Mouse (Mus musculus) stomach, embryonic 14.5 days (tissue): ENCODE measurements around the gene Phgdh. TPM values are rescaled to one million over a fixed set of nuclear protein-coding genes. Genes with fewer than 3 reads are reported as not detected.

Experiments
- ATAC-seq: fragments of 200-750 bp; cut with Nextera tagmentation; 2 replicates; pipeline ENCODE4 v1.8.0; 2017; ENCODE audit warnings: low read depth, moderate TSS enrichment; ENCODE audit not compliant: insufficient number of reproducible peaks, insufficient read depth, low FRiP score
- H3K27ac ChIP-seq: fragments of 300-500 bp; sonication (generic); 2 replicates; pipeline ENCODE4 v1.5.1; 2014; ENCODE audit warnings: mild to moderate bottlenecking, low read length, moderate library complexity, mixed read lengths
- H3K27me3 ChIP-seq: fragments of 300-500 bp; sonication (generic); 2 replicates; pipeline ENCODE4 v1.6.1; 2014; ENCODE audit warnings: low read length, control low read depth, mixed read lengths; ENCODE audit not compliant: control insufficient read depth, insufficient read depth
- H3K36me3 ChIP-seq: fragments of 300-500 bp; sonication (generic); 2 replicates; pipeline ENCODE4 v1.6.1; 2014; ENCODE audit warnings: mild to moderate bottlenecking, control low read depth, low read length, moderate library complexity, mixed read lengths; ENCODE audit not compliant: control insufficient read depth, insufficient read depth
- H3K4me1 ChIP-seq: fragments of 300-500 bp; sonication (generic); 2 replicates; pipeline ENCODE4 v1.6.1; 2014; ENCODE audit warnings: low read length, control low read depth, mixed read lengths; ENCODE audit not compliant: control insufficient read depth, insufficient read depth
- H3K4me2 ChIP-seq: fragments of 300-500 bp; sonication (generic); replicated peaks from 2 replicates; pipeline ENCODE4 v1.6.1; 2014; ENCODE audit warnings: low read depth, low read length, control low read depth
- H3K4me3 ChIP-seq: fragments of 300-500 bp; sonication (generic); 2 replicates; pipeline ENCODE4 v1.5.1; 2014; ENCODE audit warnings: low read depth, low read length, control low read depth
- H3K9ac ChIP-seq: fragments of 300-500 bp; sonication (generic); replicated peaks from 2 replicates; pipeline ENCODE4 v1.6.1; 2014; ENCODE audit warnings: low read depth, mild to moderate bottlenecking, control low read depth, low read length, moderate library complexity, mixed read lengths
- H3K9me3 ChIP-seq: fragments of 300-500 bp; sonication (generic); 2 replicates; pipeline ENCODE4 v1.6.1; 2016; ENCODE audit warnings: low read depth, low read length, control low read depth; ENCODE audit not compliant: control insufficient read depth
- WGBS: fragments of 180-500 bp; shearing (Covaris S2); extraction: QIAGEN DNeasy Blood & Tissue Kit; methylation state at CpG from one replicate; pipeline ENCODE4 v1.1.7; 2014; 5-methylcytosine and 5-hydroxymethylcytosine counted together
- polyA plus RNA-seq: library from polyadenylated mRNA; unstranded; fragments of >200 nt; fragmentation: Nextera tagmentation; extraction: Ambion mirVana; gene quantifications from 2 replicates; pipeline ENCODE4 v1.2.1, GENCODE M21; 2014

Phgdh gene
- polyA plus RNA-seq, 1 experiment from 2014 or later, result 175 TPM

GRCm38 (mm10) chr3:98356632-98357370 lies 17.0 kb upstream of the Phgdh start:
- Histone ChIP-seq H3K27ac (no peak overlapping the region), H3K9me3 (no peaks in the 10 kb centered on the region), H3K9ac (no peak overlapping the region), H3K4me3 (no peak overlapping the region), H3K4me2 (no peak overlapping the region), H3K36me3 (no peaks in the 10 kb centered on the region), H3K4me1 (no peaks in the 10 kb centered on the region), H3K27me3 (no peaks in the 10 kb centered on the region)
- 65% methylated on average over 3 of the region's 3 CpGs for WGBS
- ATAC-seq, result no peak

- no peaks in the 10 kb centered on the region for H3K36me3 ChIP-seq
- 54% methylated on average over 6 of the region's 6 CpGs for WGBS
- no peaks in the 10 kb centered on the region for H3K27me3 ChIP-seq
- H3K27ac ChIP-seq, result no peak overlapping the region
- no peak for ATAC-seq
- no peak overlapping the region for H3K9ac ChIP-seq
- no peaks in the 10 kb centered on the region for H3K4me1 ChIP-seq
- no peak overlapping the region for H3K4me2 ChIP-seq
- H3K4me3 ChIP-seq, result no peak overlapping the region
- no peaks in the 10 kb centered on the region for H3K9me3 ChIP-seq
Measured at GRCm38 (mm10) chr3:98356026-98356365, 16.2 kb upstream of the Phgdh start.

GRCm38 (mm10) chr3:98355344-98356025 lies 15.7 kb upstream of the Phgdh start:
- no peaks in the 10 kb centered on the region for H3K36me3 ChIP-seq
- H3K27ac ChIP-seq, result no peak overlapping the region
- H3K4me2 ChIP-seq, result no peak overlapping the region
- no peak overlapping the region for H3K9ac ChIP-seq
- H3K9me3 ChIP-seq, result no peaks in the 10 kb centered on the region
- no peaks in the 10 kb centered on the region for H3K4me1 ChIP-seq
- no peaks in the 10 kb centered on the region for H3K27me3 ChIP-seq
- ATAC-seq, result no peak
- no peak overlapping the region for H3K4me3 ChIP-seq
- WGBS, result 64% methylated on average over 10 of the region's 10 CpGs

GRCm38 (mm10) chr3:98353892-98354291 lies 14.1 kb upstream of the Phgdh start:
- no peak overlapping the region for H3K27ac ChIP-seq
- H3K9me3 ChIP-seq, result no peaks in the 10 kb centered on the region
- H3K4me3 ChIP-seq, result no peak overlapping the region
- 25% methylated on average over 7 of the region's 7 CpGs for WGBS
- no peaks in the 10 kb centered on the region for H3K36me3 ChIP-seq
- no peak for ATAC-seq
- H3K4me1 ChIP-seq, result no peaks in the 10 kb centered on the region
- no peak overlapping the region for H3K9ac ChIP-seq
- no peak overlapping the region for H3K4me2 ChIP-seq
- no peaks in the 10 kb centered on the region for H3K27me3 ChIP-seq

GRCm38 (mm10) chr3:98348705-98349104 lies 8.9 kb upstream of the Phgdh start:
- no peaks in the 10 kb centered on the region for H3K9me3 ChIP-seq
- H3K36me3 ChIP-seq, result no peaks in the 10 kb centered on the region
- no peak overlapping the region for H3K9ac ChIP-seq
- H3K4me3 ChIP-seq, result no peak overlapping the region
- 25% methylated on average over 8 of the region's 8 CpGs for WGBS
- no peaks in the 10 kb centered on the region for H3K27me3 ChIP-seq
- H3K27ac ChIP-seq, result no peak overlapping the region
- no peak for ATAC-seq
- H3K4me2 ChIP-seq, result no peak overlapping the region
- no peaks in the 10 kb centered on the region for H3K4me1 ChIP-seq

- H3K36me3 ChIP-seq, result no peaks in the 10 kb centered on the region
- H3K4me1 ChIP-seq, result no peaks in the 10 kb centered on the region
- no peak for ATAC-seq
- H3K27ac ChIP-seq, result no peak overlapping the region
- no peaks in the 10 kb centered on the region for H3K9me3 ChIP-seq
- 74% methylated on average over 6 of the region's 6 CpGs for WGBS
- H3K9ac ChIP-seq, result no peak overlapping the region
- H3K4me3 ChIP-seq, result no peak overlapping the region
- no peaks in the 10 kb centered on the region for H3K27me3 ChIP-seq
- H3K4me2 ChIP-seq, result no peak overlapping the region
Measured at GRCm38 (mm10) chr3:98348106-98348505, 8.3 kb upstream of the Phgdh start.

- no peaks in the 10 kb centered on the region for H3K9me3 ChIP-seq
- no peak overlapping the region for H3K4me3 ChIP-seq
- no peak overlapping the region for H3K4me2 ChIP-seq
- H3K36me3 ChIP-seq, result no peaks in the 10 kb centered on the region
- no peaks in the 10 kb centered on the region for H3K27me3 ChIP-seq
- 74% methylated on average over 3 of the region's 3 CpGs for WGBS
- no peak for ATAC-seq
- no peak overlapping the region for H3K27ac ChIP-seq
- H3K4me1 ChIP-seq, result peaks cover 3% of the 10 kb centered on the region; the same call in 1 of the 2 replicates
- H3K9ac ChIP-seq, result no peak overlapping the region
Measured at GRCm38 (mm10) chr3:98343235-98343634, 3.4 kb upstream of the Phgdh start.

GRCm38 (mm10) chr3:98340818-98341594 lies 1.2 kb upstream of the Phgdh start:
- Histone ChIP-seq H3K9me3 (no peaks in the 10 kb centered on the region), H3K27ac (no peak overlapping the region), H3K36me3 (no peaks in the 10 kb centered on the region), H3K4me2 (no peak overlapping the region), H3K4me3 (no peak overlapping the region), H3K9ac (no peak overlapping the region), H3K27me3 (no peaks in the 10 kb centered on the region), H3K4me1 (peaks cover 12% of the 10 kb centered on the region; the same call in 1 of the 2 replicates)
- ATAC-seq, result no peak
- 83% methylated on average over 17 of the region's 17 CpGs for WGBS
